Mouse (Mus musculus) ES-Bruce4 (cell line): ENCODE data around the gene Hprt.

ENCODE experiments used
- CTCF ChIP-seq: IDR thresholded peaks from one replicate; pipeline ENCODE4 v1.8.1; 2011; ENCODE audit warnings: low read depth, low read length
- POLR2A ChIP-seq: IDR thresholded peaks from one replicate; pipeline ENCODE4 v1.8.1; 2011; ENCODE audit warnings: low read length; ENCODE audit not compliant: insufficient read depth

GRCm38 (mm10) chrX:53058459-53059280 is 70.7 kb downstream of the Hprt start:
- TF ChIP-seq POLR2A (no peak), CTCF (no peak)
